Mouse (Mus musculus) v-Abl transformed pro-B cells (cell line): Measurements from ENCODE around the gene 0610010F05Rik.

Experiments used
- in situ Hi-C, 2 experiments: fragments of 400-800 bp; cut with MboI; formaldehyde crosslinking; loops; one replicate each; pipeline ENCODE4 v1.15.1; 2025; ENCODE audit not compliant: unreplicated experiment in 2 of 2

Gene 0610010F05Rik

DNA sequence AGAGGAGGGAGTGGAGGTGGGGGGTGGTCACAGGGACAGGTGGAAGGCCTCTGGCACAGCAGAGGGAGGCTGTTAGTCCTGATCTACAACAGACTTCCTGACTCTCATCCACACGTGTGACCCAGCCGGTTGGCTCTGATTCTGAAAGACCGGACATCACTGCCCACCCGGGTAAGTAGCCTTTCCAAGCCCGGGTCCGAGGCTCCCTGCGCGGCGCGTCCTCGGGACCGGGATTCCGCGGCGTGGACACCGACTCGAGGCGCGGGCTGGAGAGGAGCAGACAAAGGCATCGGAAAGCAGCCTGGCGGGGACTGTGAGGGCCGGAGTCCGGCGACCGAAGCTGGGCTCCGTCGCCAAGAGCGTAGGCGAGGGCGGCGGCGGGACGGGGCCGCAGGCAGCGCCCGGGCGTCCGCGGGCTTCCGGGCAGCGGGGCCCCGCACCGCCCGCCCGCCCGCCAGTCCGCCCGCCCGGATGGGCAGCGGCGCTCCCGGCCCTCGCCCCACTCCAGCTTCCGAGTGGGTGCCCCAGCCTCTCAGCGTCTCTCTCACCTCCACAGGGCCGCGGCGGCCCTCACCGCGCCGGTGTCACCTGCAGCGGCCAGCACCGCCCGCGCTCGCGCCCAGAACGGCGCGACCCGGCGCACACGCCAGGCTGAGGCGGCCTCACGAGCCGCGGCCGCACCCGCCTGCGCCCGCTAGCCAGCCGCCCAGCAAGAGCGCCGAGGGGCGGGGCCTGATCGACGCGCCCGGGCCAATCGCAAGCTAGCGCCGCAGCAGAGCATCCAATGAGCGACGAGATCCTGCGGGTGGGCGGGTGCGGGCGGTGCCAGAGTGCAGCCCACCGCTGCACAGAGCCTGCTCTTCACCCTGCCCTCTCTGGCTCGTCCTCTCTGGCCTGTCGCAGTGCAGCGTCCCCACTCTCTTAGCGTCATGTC is at the start of gene 0610010F05Rik:
Gene 0610010F05Rik, minus strand, starts transcription at position 695 of the 934 bp plus-strand sequence.
- in situ Hi-C loops, result loop anchor here in 1 of 2 experiments (5.0 kb wide), 1 partner anchor 34 kb away; the partner anchor contains the start of genes Pex13 and Pus10

DNA sequence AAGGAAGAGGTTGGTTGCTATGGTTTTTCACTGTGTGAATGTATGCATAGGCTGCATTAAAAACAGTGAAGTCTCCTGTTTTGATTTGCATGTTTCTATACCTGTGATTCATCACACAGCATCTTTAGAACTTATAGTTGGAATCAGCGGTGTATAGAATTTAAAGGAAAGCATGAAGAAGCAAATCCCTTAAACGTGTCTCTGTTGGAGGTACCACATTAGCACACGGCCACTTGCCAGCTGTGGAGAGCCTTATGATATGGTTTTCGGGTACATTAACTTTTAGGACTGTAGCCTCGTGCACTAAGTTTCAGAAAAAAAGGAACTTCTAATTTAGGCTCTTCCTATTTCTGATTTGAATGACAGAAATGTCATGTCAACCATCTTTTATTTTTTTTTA is 49.1 kb upstream of the 0610010F05Rik start:
- in situ Hi-C loops, result loop anchor here (5.0 to 25.0 kb wide), 4 partner anchors 45 to 555 kb away; no protein-coding TSS in a partner anchor

DNA sequence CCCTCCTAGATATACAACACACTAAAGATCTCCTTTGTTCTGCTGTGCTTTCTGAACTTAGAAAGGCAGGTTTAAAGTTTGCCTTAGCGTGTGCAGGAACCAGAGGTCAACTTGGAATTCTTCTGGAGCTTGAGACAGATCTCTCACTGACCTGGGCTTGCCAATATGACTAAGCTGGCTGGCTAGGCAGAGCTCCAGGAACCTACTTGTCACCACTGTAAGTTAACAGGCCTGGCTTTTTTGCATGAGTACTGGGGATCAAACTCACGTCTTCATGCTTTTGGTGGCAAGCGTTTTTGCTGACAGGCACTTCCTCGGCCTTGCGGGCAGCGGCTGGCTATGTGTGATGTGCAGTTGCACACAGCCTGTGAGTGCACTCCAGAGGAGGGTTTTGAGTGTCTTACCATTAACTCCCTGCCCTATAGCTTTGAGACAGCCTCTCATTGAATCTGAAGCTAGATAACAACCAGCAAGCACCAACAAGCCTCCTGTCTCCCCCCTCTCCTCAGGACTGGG is 47.1 kb upstream of the 0610010F05Rik start:
- in situ Hi-C loops, result loop anchor here (5.0 to 25.0 kb wide), 4 partner anchors 47 to 557 kb away; no protein-coding TSS in a partner anchor

DNA sequence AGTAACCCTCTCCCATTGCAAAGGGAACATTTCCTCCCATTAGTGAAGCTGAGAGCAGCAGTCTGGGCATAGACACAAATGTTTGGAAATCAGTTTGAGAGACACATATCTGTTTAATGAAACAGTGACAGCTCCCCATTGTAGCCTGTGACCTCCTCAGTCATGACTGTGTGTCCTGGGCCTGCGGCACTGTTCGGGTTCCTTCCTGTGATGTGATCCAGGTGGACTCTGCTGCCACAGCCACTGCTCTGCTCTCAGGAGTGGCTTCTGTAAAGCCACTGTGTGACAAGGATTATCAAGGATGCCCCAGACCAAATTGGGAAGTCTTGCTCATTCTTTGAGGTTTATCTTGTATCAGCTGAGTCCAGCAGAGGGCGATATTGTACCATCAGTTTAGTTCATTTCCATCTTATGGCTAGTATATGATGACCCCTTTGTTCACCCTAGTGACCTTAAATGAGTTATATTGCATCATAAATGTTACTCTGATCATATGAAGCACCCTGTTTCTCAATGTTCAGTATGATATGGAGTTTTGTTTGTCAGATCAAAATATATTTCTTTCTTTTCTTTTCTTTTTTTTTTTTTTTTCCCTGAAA is 45.7 kb upstream of the 0610010F05Rik start:
- in situ Hi-C loops, result loop anchor here (5.0 to 25.0 kb wide), 4 partner anchors 176 to 558 kb away; no protein-coding TSS in a partner anchor

DNA sequence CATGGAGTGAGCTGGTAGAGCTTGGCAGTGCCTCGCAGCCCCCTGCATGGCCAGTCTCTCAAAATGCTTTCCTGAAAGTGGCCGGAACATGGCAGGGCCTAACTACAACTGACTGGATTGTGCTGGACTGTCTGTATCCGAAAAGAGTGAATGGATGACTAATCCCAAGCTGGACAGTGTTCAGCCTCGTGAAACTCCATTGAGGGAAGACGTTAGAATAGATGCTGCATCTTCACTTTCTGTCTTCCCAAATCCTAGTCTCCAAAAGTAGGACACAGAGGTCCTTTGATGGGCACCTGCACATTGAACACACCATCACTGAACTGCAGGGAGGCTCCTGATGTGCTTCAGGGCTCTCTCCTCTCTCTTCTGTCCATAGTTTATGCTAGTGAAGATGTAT is 42.7 kb upstream of the 0610010F05Rik start:
- in situ Hi-C loops, result loop anchor here (5.0 to 25.0 kb wide), 4 partner anchors 179 to 561 kb away; no protein-coding TSS in a partner anchor

- in situ Hi-C loops, result loop anchor here (10.0 to 25.0 kb wide), 2 partner anchors 182 to 685 kb away; partner anchors contain the start of genes Cct4 (in 1 of the 2), Commd1 (in 1 of the 2) and Gm28048 (in 1 of the 2)
Measured at GRCm38 (mm10) chr11:23672256-23672749, 38.9 kb upstream of the 0610010F05Rik start.

DNA sequence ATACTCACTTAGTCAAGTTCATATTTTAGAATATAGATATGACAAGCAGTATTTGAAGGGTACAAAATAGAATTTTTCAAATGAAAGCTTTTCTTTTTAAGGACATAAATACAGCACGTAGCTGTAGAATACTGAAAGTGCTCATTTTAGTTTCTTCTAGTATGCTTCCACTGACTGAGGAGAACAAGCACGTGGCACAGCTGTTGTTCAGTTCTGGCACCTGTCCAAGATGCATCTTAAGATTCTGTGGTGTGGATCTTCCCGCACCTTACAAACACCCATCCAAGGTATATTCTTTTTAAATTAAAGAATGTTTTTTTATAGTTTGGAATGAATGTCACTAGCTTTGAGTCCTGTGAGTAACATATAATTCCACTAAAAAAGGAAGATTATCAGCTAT is 33.7 kb upstream of the 0610010F05Rik start:
- in situ Hi-C loops, result loop anchor here in 1 of 2 experiments (5.0 to 25.0 kb wide), 2 partner anchors 35 to 680 kb away; partner anchors contain the start of genes 0610010F05Rik, Cct4, Commd1 and Gm28048

GRCm38 (mm10) chr11:23666526-23666925 is 33.1 kb upstream of the 0610010F05Rik start:
- in situ Hi-C loops, result loop anchor here in 1 of 2 experiments (5.0 to 25.0 kb wide), 2 partner anchors 34 to 679 kb away; partner anchors contain the start of genes 0610010F05Rik, Cct4, Commd1 and Gm28048

GRCm38 (mm10) chr11:23665798-23666501 is 32.5 kb upstream of the 0610010F05Rik start, which contains the start of gene Pex13:
Gene Pex13, minus strand, starts transcription at chr11:23665959.
- in situ Hi-C loops, result loop anchor here in 1 of 2 experiments (5.0 to 25.0 kb wide), 2 partner anchors 34 to 679 kb away; partner anchors contain the start of genes 0610010F05Rik, Cct4, Commd1 and Gm28048

DNA sequence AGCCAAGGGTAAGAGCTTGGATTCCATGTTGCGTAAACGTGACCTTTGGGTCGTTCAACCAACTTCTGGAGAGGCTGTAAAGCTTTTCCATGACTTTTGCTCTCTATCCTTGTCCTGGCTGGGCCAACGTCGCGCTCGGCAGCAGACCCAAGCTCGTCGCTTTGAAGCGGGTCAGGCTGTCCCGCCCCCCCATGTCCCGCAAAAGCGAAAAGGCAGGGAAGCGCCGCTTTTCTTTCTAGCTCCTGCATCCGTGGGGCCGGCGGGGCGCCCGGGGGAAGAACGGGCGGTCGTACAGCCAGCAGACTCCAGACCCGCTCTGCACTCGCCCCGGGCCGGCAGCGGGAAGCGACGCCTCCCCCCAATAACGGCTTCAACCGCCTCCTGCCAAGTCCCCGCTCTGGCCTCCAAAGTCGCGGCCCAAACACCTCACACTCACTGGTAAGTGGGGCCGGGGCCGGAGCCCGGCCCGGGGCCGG is 31.9 kb upstream of the 0610010F05Rik start, which contains the start of gene Pus10:
Gene Pus10, plus strand, starts transcription at position 364 of the 476 bp plus-strand sequence.
- in situ Hi-C loops, result loop anchor here in 1 of 2 experiments (5.0 to 25.0 kb wide), 2 partner anchors 33 to 678 kb away; partner anchors contain the start of genes 0610010F05Rik, Cct4, Commd1 and Gm28048

GRCm38 (mm10) chr11:23664232-23664631 is 30.8 kb upstream of the 0610010F05Rik start:
- in situ Hi-C loops, result loop anchor here in 1 of 2 experiments (25.0 kb wide), 1 partner anchor 677 kb away; the partner anchor contains the start of genes Cct4, Commd1 and Gm28048

DNA sequence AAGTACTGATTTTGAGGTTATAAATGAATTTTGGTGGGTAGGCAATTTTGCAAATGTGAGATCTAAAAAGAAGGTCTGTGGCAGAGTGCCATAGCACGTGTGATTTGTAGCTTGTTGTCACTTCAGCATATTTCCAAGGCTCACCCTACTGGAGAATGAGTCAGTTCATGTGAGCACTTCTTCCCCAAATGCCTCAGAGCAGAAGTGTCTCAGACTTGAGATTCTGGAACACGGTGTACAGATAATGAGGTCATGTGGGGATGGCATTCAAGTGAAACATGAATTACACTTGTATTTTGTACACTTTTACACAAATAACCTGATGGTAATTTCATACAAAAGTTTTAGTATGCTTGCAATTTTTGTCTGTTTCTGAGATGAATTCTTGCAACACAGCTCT is 24.4 kb upstream of the 0610010F05Rik start:
- in situ Hi-C loops, result loop anchor here in 1 of 2 experiments (25.0 kb wide), 1 partner anchor 670 kb away; the partner anchor contains the start of genes Cct4, Commd1 and Gm28048

- in situ Hi-C loops, result loop anchor here in 1 of 2 experiments (25.0 kb wide), 1 partner anchor 666 kb away; the partner anchor contains the start of genes Cct4, Commd1 and Gm28048
Measured at GRCm38 (mm10) chr11:23653666-23654065, 20.2 kb upstream of the 0610010F05Rik start.

DNA sequence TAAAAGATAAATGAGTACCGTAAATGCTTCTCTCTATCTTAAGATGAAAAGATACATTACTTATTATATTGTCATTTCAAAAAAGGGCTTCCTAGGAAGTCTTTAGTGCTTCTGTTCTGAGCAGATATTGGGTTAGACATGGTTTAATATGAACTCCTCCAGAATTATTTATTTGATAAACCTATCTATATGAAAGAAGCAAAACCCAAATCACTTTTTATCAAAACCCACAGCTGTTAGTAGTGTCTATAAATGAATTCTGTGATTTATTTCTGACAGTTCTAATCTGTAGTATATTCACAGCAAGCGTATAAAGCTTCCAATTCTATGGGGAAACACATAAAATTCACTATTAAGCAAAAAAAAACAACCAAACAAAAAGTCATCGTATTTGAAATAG is 14.4 kb upstream of the 0610010F05Rik start:
- in situ Hi-C loops, result no loop called here

- in situ Hi-C loops, result no loop called here
Measured at GRCm38 (mm10) chr11:23647431-23647830, 14.0 kb upstream of the 0610010F05Rik start.

- in situ Hi-C loops, result loop anchor here in 1 of 2 experiments (5.0 kb wide), 1 partner anchor 33 kb away; the partner anchor contains the start of genes Pex13 and Pus10
Measured at GRCm38 (mm10) chr11:23634573-23634972, 1.1 kb upstream of the 0610010F05Rik start.

- in situ Hi-C loops, result loop anchor here in 1 of 2 experiments (5.0 kb wide), 1 partner anchor 33 kb away; the partner anchor contains the start of genes Pex13 and Pus10
Measured at GRCm38 (mm10) chr11:23633879-23634215, 408 bp upstream of the 0610010F05Rik start.

DNA sequence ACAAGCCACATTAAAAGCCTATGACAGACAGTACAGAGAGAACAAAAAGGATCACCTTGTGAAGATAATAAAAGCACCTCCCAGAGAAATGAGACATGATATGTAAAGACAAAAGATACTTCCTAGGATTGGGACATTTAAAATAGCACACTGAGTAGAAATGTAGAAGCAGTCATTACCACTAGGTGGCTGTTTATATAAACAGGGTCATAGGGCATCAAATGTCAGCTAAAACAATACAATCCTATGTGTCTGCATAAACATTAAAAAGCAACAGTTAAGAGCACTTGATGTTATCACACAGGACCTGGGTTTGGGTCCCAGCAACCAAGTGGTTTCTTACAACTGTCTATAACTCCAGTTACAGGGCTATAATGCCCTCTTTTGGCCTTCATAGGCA is 2.8 kb downstream of the 0610010F05Rik start:
- in situ Hi-C loops, result loop anchor here in 1 of 2 experiments (5.0 kb wide), 1 partner anchor 37 kb away; the partner anchor contains the start of genes Pex13 and Pus10
